Mouse (Mus musculus) gastrocnemius, adult 2 months (tissue): ENCODE measurements at regions not wholly inside any gene's neighbourhood (a gene's known extent, or its start where the extent isn't known, plus 50 kb on each side); places are given as distances from the start of the nearest gene placed in this dataset.
A peak's percentile ranks its signal among the peaks of the same experiment; 100 is the strongest.

Experiments
- DNase-seq: peaks from one replicate; pipeline ENCODE4 v3.0.0; 2022
- H3K27ac ChIP-seq: fragments of 200-600 bp; 2 replicates; pipeline ENCODE4 v1.8.1; 2022; ENCODE audit warnings: mild to moderate bottlenecking
- H3K4me3 ChIP-seq: fragments of 200-600 bp; 2 replicates; pipeline ENCODE4 v1.8.1; 2022; ENCODE audit warnings: mild to moderate bottlenecking, moderate library complexity
- CTCF ChIP-seq: fragments of 200-600 bp; IDR thresholded peaks from 2 replicates; pipeline ENCODE4 v1.8.1; 2022; ENCODE audit warnings: antibody characterized with exemption, mild to moderate bottlenecking, moderate library complexity
- intact Hi-C: fragments of 180-260 bp; cut with DNase I; formaldehyde crosslinking; loops from one replicate; pipeline ENCODE4 v1.15.1; 2025

DNA sequence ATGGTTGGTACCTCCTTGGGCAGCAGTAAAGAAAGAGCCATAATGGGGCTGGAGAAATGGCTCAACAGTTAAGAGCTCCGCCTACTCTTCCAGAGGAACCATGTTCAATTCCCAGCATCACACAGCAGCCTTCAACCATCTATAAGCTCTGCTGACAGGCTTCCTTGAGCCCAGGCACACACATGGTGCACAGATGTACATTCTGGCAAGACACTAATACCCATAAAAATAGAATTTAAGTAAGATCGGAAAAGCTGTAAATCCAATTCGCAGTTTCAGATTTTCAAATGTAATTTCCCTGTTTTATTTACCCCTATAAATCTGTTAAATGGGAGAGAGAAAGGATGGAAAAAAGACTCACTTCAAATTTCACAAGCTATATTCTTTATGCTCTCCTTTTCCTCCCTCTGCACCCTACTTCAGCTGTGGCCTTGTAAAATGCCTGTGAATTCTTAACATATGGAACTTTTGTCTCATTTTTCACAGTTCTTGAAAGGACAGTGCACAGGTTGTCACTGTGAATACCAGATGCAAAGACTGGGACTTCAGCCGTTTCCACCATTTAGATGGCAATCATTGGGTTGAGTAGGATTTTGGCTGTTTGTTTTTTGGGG, 58.5 kb upstream of the Ccdc90b start:
- TF ChIP-seq CTCF, result no peak
- intact Hi-C loops, result no loop called here
- H3K27ac ChIP-seq, result no peak overlapping the region
- no peak for DNase-seq
- H3K4me3 ChIP-seq, result no peak overlapping the region

- no peak overlapping the region for H3K27ac ChIP-seq
- DNase-seq, result no peak
- H3K4me3 ChIP-seq, result no peak overlapping the region
- intact Hi-C loops, result no loop called here
- no peak for TF ChIP-seq CTCF
Observed at GRCm38 (mm10) chr7:92506378-92506777, 54.6 kb upstream of the Ccdc90b start.

DNA sequence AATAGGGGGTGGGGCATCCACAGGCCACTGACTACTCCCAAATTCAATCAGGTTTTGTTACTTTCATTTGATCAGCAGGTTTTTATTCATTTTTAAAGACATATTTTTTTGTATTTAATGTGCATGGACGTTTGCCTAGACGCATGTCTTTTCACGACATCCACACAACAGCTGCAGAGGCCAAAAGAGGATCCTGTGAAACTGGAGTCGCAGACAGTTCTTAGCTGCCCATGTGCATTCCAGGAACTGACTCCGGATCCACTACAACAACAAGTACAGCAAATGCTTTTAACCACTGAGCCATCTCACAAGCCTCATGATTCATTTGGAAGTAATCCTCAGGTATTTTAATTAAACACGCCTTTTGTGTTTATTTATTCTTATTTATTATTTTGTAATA, 51.9 kb upstream of the Ccdc90b start:
- TF ChIP-seq CTCF, result no peak

More for the DNA sequence above, 51.9 kb upstream of the Ccdc90b start:
- peak; percentile 16 for DNase-seq
- intact Hi-C loops, result no loop called here
- Histone ChIP-seq H3K4me3 (no peak overlapping the region), H3K27ac (no peak overlapping the region)
